Mouse (Mus musculus) midbrain, embryonic 13.5 days (tissue): ENCODE measurements at regions not wholly inside any gene's neighbourhood (a gene's known extent, or its start where the extent isn't known, plus 50 kb on each side); places are given as distances from the start of the nearest gene placed in this dataset.

ENCODE experiments used
- ATAC-seq: fragments of 200-750 bp; cut with Nextera tagmentation; 2 replicates; pipeline ENCODE4 v1.8.0; 2017; ENCODE audit warnings: mild to moderate bottlenecking, moderate TSS enrichment, moderate library complexity
- H3K27ac ChIP-seq: fragments of 300-500 bp; sonication (generic); 2 replicates; pipeline ENCODE4 v1.5.1; 2015; ENCODE audit warnings: inconsistent platforms, mild to moderate bottlenecking, moderate library complexity
- H3K27me3 ChIP-seq: fragments of 300-500 bp; sonication (generic); 2 replicates; pipeline ENCODE4 v1.6.1; 2015; ENCODE audit warnings: mild to moderate bottlenecking, inconsistent platforms
- H3K36me3 ChIP-seq: fragments of 300-500 bp; sonication (generic); 2 replicates; pipeline ENCODE4 v1.6.1; 2015; ENCODE audit warnings: mild to moderate bottlenecking, inconsistent platforms
- H3K4me1 ChIP-seq: fragments of 300-500 bp; sonication (generic); replicated peaks from 2 replicates; pipeline ENCODE4 v1.6.1; 2015; ENCODE audit warnings: inconsistent platforms
- H3K4me2 ChIP-seq: fragments of 300-500 bp; sonication (generic); replicated peaks from 2 replicates; pipeline ENCODE4 v1.6.1; 2015; ENCODE audit warnings: moderate library complexity, mild to moderate bottlenecking, inconsistent platforms
- H3K4me3 ChIP-seq: fragments of 300-500 bp; sonication (generic); replicated peaks from 2 replicates; pipeline ENCODE4 v1.5.1; 2015; ENCODE audit warnings: mild to moderate bottlenecking, inconsistent platforms
- H3K9ac ChIP-seq: fragments of 300-500 bp; sonication (generic); replicated peaks from 2 replicates; pipeline ENCODE4 v1.6.1; 2015; ENCODE audit warnings: mild to moderate bottlenecking, inconsistent platforms
- H3K9me3 ChIP-seq: fragments of 300-500 bp; sonication (generic); 2 replicates; pipeline ENCODE4 v1.6.1; 2016; ENCODE audit warnings: mild to moderate bottlenecking, inconsistent platforms
- WGBS: fragments of 180-500 bp; shearing (Covaris S2); methylation state at CpG from one replicate; pipeline ENCODE4 v1.1.7; 2015; 5-methylcytosine and 5-hydroxymethylcytosine counted together

DNA sequence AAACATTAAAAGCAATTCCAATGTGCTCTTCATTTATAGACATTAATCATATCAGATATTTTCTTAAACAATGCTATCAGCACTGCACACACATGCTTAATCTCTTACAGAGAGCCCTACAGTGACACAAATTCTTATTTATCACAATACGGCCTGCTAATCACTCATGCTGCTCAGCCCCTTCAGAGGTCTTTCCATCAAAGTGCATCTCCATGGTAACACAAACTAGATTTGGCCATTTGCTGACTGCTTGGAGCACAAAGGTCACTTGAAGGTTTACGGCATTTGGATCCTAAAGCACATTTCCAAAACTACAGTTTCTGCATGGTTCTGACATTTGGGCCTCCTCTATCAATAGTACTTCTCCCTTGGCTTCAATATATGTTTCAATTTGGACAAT, 77.6 kb upstream of the Myo3a start:
- H3K9ac ChIP-seq = no peak overlapping the region
- peak; percentile 86 for ATAC-seq
- no peaks in the 10 kb centered on the region for H3K27me3 ChIP-seq
- peaks cover 16% of the 10 kb centered on the region for H3K4me1 ChIP-seq
- no peak overlapping the region for H3K4me2 ChIP-seq
- no peaks in the 10 kb centered on the region for H3K9me3 ChIP-seq
- 6% methylated on average over 2 of the region's 2 CpGs for WGBS
- no peak overlapping the region for H3K4me3 ChIP-seq
- H3K36me3 ChIP-seq = no peaks in the 10 kb centered on the region
- no peak overlapping the region for H3K27ac ChIP-seq

DNA sequence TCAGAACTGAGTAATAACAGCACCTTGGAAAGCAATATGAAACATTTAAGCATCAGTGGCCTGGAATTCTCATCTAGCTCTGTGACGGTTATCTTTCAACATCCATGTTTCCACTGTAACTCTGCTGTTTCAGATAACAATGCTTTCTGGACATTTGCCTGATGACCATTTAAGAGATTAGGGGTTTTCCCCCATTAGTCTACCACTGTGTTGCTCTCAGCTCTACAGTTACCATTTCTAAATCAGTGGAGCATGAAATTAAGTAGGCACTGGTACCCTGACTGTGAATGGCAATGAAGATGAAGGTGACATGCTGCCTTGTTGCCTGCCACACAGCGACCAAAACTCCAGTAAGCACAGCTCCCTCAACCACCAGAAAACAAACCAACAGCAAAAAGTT, 70.7 kb upstream of the Myo3a start:
- Histone ChIP-seq H3K36me3 (no peaks in the 10 kb centered on the region), H3K9ac (no peak overlapping the region), H3K9me3 (no peaks in the 10 kb centered on the region), H3K4me2 (no peak overlapping the region), H3K27ac (no peak overlapping the region), H3K27me3 (no peaks in the 10 kb centered on the region), H3K4me1 (peaks cover 14% of the 10 kb centered on the region; the same call in 1 of the 2 replicates), H3K4me3 (no peak overlapping the region)
- ATAC-seq = peak; percentile 73
- 37% methylated on average over 2 of the region's 2 CpGs for WGBS

- H3K9me3 ChIP-seq = no peaks in the 10 kb centered on the region
- no peaks in the 10 kb centered on the region for H3K27me3 ChIP-seq
- H3K4me3 ChIP-seq = no peak overlapping the region
- H3K36me3 ChIP-seq = no peaks in the 10 kb centered on the region
- H3K4me1 ChIP-seq = no peaks in the 10 kb centered on the region
- H3K9ac ChIP-seq = no peak overlapping the region
- H3K27ac ChIP-seq = no peak overlapping the region
- no peak overlapping the region for H3K4me2 ChIP-seq
- 94% methylated on average over 5 of the region's 5 CpGs for WGBS
- ATAC-seq = no peak
Observed at GRCm38 (mm10) chr2:22165443-22165842, 61.9 kb upstream of the Myo3a start.

GRCm38 (mm10) chr2:22165919-22166318, 61.4 kb upstream of the Myo3a start:
- no peak overlapping the region for H3K9ac ChIP-seq
- no peaks in the 10 kb centered on the region for H3K9me3 ChIP-seq
- no peaks in the 10 kb centered on the region for H3K27me3 ChIP-seq
- H3K4me1 ChIP-seq = no peaks in the 10 kb centered on the region
- H3K4me2 ChIP-seq = no peak overlapping the region
- H3K36me3 ChIP-seq = no peaks in the 10 kb centered on the region
- no peak for ATAC-seq
- H3K27ac ChIP-seq = no peak overlapping the region
- no peak overlapping the region for H3K4me3 ChIP-seq
